Mouse (Mus musculus) liver, adult 2 months (tissue): Measurements from ENCODE around the gene Mymx.

Experiments used
- CTCF ChIP-seq: fragments of 200-500 bp; IDR thresholded peaks from 2 replicates; pipeline ENCODE4 v1.5.1; 2011; ENCODE audit warnings: low read depth, low read length, control low read depth
- POLR2A ChIP-seq: fragments of 200-500 bp; IDR thresholded peaks from 2 replicates; pipeline ENCODE4 v1.6.1; 2011; ENCODE audit warnings: low read length, control low read depth; ENCODE audit not compliant: insufficient read depth; ENCODE audit errors: extremely low read depth

- TF ChIP-seq POLR2A (no peak), CTCF (no peak)
These were observed 13.5 kb downstream of the Mymx start for GRCm38 (mm10) chr17:45588370-45588769.
